Mouse (Mus musculus): Measurements from ENCODE around the gene Chic2. TPM values are rescaled to one million over a fixed set of nuclear protein-coding genes. Genes with fewer than 3 reads are reported as not detected.
A peak's percentile ranks its signal among the peaks of the same experiment; 100 is the strongest.

Gene Chic2
- total RNA-seq (2022): 10 to 100 TPM; 11.9 to 15.4 (median 13.0) TPM

GRCm38 (mm10) chr5:75044310-75044904 lies at the start of gene Chic2:
Gene Chic2, minus strand, starts transcription at chr5:75044774.
- DNase-seq (ENCODE audit: low spot score in 2 of 2): peak; percentile 68 to 83

GRCm38 (mm10) chr5:75085906-75086305 lies 41.3 kb upstream of the Chic2 start:
- no peak for DNase-seq (ENCODE audit: low spot score in 2 of 2)

GRCm38 (mm10) chr5:75085521-75085875 lies 40.9 kb upstream of the Chic2 start:
- no peak for DNase-seq (ENCODE audit: low spot score in 2 of 2)

- DNase-seq (ENCODE audit: low spot score in 2 of 2): no peak
Observed at GRCm38 (mm10) chr5:75084871-75085520, 40.4 kb upstream of the Chic2 start.

- DNase-seq (ENCODE audit: low spot score in 2 of 2): no peak
Observed at GRCm38 (mm10) chr5:75084393-75084870, 39.9 kb upstream of the Chic2 start.

- DNase-seq (ENCODE audit: low spot score in 2 of 2): no peak
Observed at GRCm38 (mm10) chr5:75083591-75084392, 39.2 kb upstream of the Chic2 start.

GRCm38 (mm10) chr5:75083061-75083460 lies 38.5 kb upstream of the Chic2 start:
- DNase-seq (ENCODE audit: low spot score in 2 of 2): no peak

GRCm38 (mm10) chr5:75082439-75082838 lies 37.9 kb upstream of the Chic2 start:
- no peak for DNase-seq (ENCODE audit: low spot score in 2 of 2)

- no peak for DNase-seq (ENCODE audit: low spot score in 2 of 2)
Observed at GRCm38 (mm10) chr5:75079564-75079963, 35.0 kb upstream of the Chic2 start.

GRCm38 (mm10) chr5:75077051-75077380 lies 32.4 kb upstream of the Chic2 start:
- DNase-seq (ENCODE audit: low spot score in 2 of 2): no peak

- DNase-seq (ENCODE audit: low spot score in 2 of 2): no peak
Observed at GRCm38 (mm10) chr5:75076326-75077050, 31.9 kb upstream of the Chic2 start.

GRCm38 (mm10) chr5:75075383-75075941 lies 30.9 kb upstream of the Chic2 start, which contains the start of gene Gsx2:
Gene Gsx2, plus strand, starts transcription at chr5:75075601.
- DNase-seq (ENCODE audit: low spot score in 2 of 2): no peak

- no peak for DNase-seq (ENCODE audit: low spot score in 2 of 2)
Observed at GRCm38 (mm10) chr5:75074537-75075382, 30.2 kb upstream of the Chic2 start.

GRCm38 (mm10) chr5:75074132-75074531 lies 29.6 kb upstream of the Chic2 start:
- DNase-seq (ENCODE audit: low spot score in 2 of 2): no peak

- DNase-seq (ENCODE audit: low spot score in 2 of 2): no peak
Observed at GRCm38 (mm10) chr5:75073684-75074083, 29.1 kb upstream of the Chic2 start.

GRCm38 (mm10) chr5:75073167-75073566 lies 28.6 kb upstream of the Chic2 start:
- DNase-seq (ENCODE audit: low spot score in 2 of 2): no peak

- no peak for DNase-seq (ENCODE audit: low spot score in 2 of 2)
Observed at GRCm38 (mm10) chr5:75072532-75072931, 28.0 kb upstream of the Chic2 start.

GRCm38 (mm10) chr5:75071951-75072350 lies 27.4 kb upstream of the Chic2 start:
- no peak for DNase-seq (ENCODE audit: low spot score in 2 of 2)

- no peak for DNase-seq (ENCODE audit: low spot score in 2 of 2)
Observed at GRCm38 (mm10) chr5:75070656-75071375, 26.2 kb upstream of the Chic2 start.

- DNase-seq (ENCODE audit: low spot score in 2 of 2): no peak
Observed at GRCm38 (mm10) chr5:75070132-75070531, 25.6 kb upstream of the Chic2 start.
